Mouse (Mus musculus): ENCODE measurements around the gene Vcan. TPM values are rescaled to one million over a fixed set of nuclear protein-coding genes. Genes with fewer than 3 reads are reported as not detected.

Gene Vcan
- polyA plus RNA-seq, 1 experiment, result 23.9 TPM

GRCm38 (mm10) chr13:89683490-89683889, 58.8 kb downstream of the Vcan start:
- Histone ChIP-seq H3ac (ENCODE audit: control insufficient read depth, insufficient read length) (no peak overlapping the region), H3K36me3 (ENCODE audit: control insufficient read depth, insufficient read depth) (peaks cover 23% of the 10 kb centered on the region), H3K4me3 (no peak overlapping the region), H3K4me2 (ENCODE audit: low read depth) (no peak overlapping the region), H3K27me3 (ENCODE audit: control insufficient read depth, insufficient read depth, insufficient read length) (no peaks in the 10 kb centered on the region), H3K79me2 (ENCODE audit: control insufficient read depth, insufficient read depth) (no peaks in the 10 kb centered on the region)
- TF ChIP-seq MAX (IDR thresholded peaks at IDR 0.05; ENCODE audit: low read depth), result no peak
- TF ChIP-seq MYOD1 (IDR thresholded peaks at IDR 0.05; ENCODE audit: control insufficient read depth in 1 of 3, insufficient read length in 2 of 3, low read depth in 2 of 3), result no peak
- TF ChIP-seq POLR2AphosphoS2 (IDR thresholded peaks at IDR 0.05; ENCODE audit: insufficient read length, low read depth), result no peak
- no peak for TF ChIP-seq REST (IDR thresholded peaks at IDR 0.05; ENCODE audit: insufficient read depth, insufficient read length)
- TF ChIP-seq CEBPB (IDR thresholded peaks at IDR 0.05; ENCODE audit: insufficient read depth, poor library complexity, severe bottlenecking), result no peak
- no peak for TF ChIP-seq SRF (IDR thresholded peaks at IDR 0.05; ENCODE audit: control insufficient read depth, insufficient read length, low read depth)
- TF ChIP-seq USF1 (IDR thresholded peaks at IDR 0.05; ENCODE audit: low read depth), result no peak
- TF ChIP-seq TCF3 (IDR thresholded peaks at IDR 0.05; ENCODE audit: insufficient read length, low read depth), result no peak
- no peak for TF ChIP-seq TCF12 (IDR thresholded peaks at IDR 0.05; ENCODE audit: insufficient read depth, poor library complexity, severe bottlenecking)
- TF ChIP-seq POLR2A (IDR thresholded peaks at IDR 0.05; ENCODE audit: insufficient read length, low read depth), result no peak
- TF ChIP-seq MYOG (IDR thresholded peaks at IDR 0.05; ENCODE audit: control insufficient read depth in 1 of 3, insufficient read depth in 1 of 3, insufficient read length in 2 of 3, low read depth in 2 of 3), result no peak
- no peak for TF ChIP-seq E2F4 (IDR thresholded peaks at IDR 0.05; ENCODE audit: insufficient read depth)

GRCm38 (mm10) chr13:89682254-89682653, 60.1 kb downstream of the Vcan start:
- Histone ChIP-seq H3K36me3 (ENCODE audit: control insufficient read depth, insufficient read depth) (peaks cover 30% of the 10 kb centered on the region), H3K27me3 (ENCODE audit: control insufficient read depth, insufficient read depth, insufficient read length) (no peaks in the 10 kb centered on the region), H3K4me2 (ENCODE audit: low read depth) (no peak overlapping the region), H3K4me3 (no peak overlapping the region), H3K79me2 (ENCODE audit: control insufficient read depth, insufficient read depth) (no peaks in the 10 kb centered on the region), H3ac (ENCODE audit: control insufficient read depth, insufficient read length) (no peak overlapping the region)
- TF ChIP-seq E2F4 (IDR thresholded peaks at IDR 0.05; ENCODE audit: insufficient read depth), result no peak
- TF ChIP-seq POLR2A (IDR thresholded peaks at IDR 0.05; ENCODE audit: insufficient read length, low read depth), result no peak
- no peak for TF ChIP-seq TCF3 (IDR thresholded peaks at IDR 0.05; ENCODE audit: insufficient read length, low read depth)
- no peak for TF ChIP-seq REST (IDR thresholded peaks at IDR 0.05; ENCODE audit: insufficient read depth, insufficient read length)
- no peak for TF ChIP-seq MYOD1 (IDR thresholded peaks at IDR 0.05; ENCODE audit: control insufficient read depth in 1 of 3, insufficient read length in 2 of 3, low read depth in 2 of 3)

- peaks cover 41% of the 10 kb centered on the region for H3K36me3 ChIP-seq (ENCODE audit: control insufficient read depth, insufficient read depth)
Observed at GRCm38 (mm10) chr13:89679756-89680155, 62.6 kb downstream of the Vcan start.

GRCm38 (mm10) chr13:89670505-89670904, 71.8 kb downstream of the Vcan start:
- TF ChIP-seq TCF12 (IDR thresholded peaks at IDR 0.05; ENCODE audit: insufficient read depth, poor library complexity, severe bottlenecking), result no peak
- no peak for TF ChIP-seq POLR2A (IDR thresholded peaks at IDR 0.05; ENCODE audit: insufficient read length, low read depth)
- TF ChIP-seq CEBPB (IDR thresholded peaks at IDR 0.05; ENCODE audit: insufficient read depth, poor library complexity, severe bottlenecking), result no peak
- TF ChIP-seq MAX (IDR thresholded peaks at IDR 0.05; ENCODE audit: low read depth), result no peak
- Histone ChIP-seq H3K4me2 (ENCODE audit: low read depth) (peak overlapping the region; percentile 53), H3K79me2 (ENCODE audit: control insufficient read depth, insufficient read depth) (no peaks in the 10 kb centered on the region), H3K36me3 (ENCODE audit: control insufficient read depth, insufficient read depth) (peaks cover 30% of the 10 kb centered on the region), H3ac (ENCODE audit: control insufficient read depth, insufficient read length) (no peak overlapping the region), H3K4me3 (no peak overlapping the region), H3K27me3 (ENCODE audit: control insufficient read depth, insufficient read depth, insufficient read length) (no peaks in the 10 kb centered on the region)

More at GRCm38 (mm10) chr13:89679756-89680155, 62.6 kb downstream of the Vcan start:
- TF ChIP-seq POLR2A (IDR thresholded peaks at IDR 0.05; ENCODE audit: insufficient read length, low read depth), result no peak
- TF ChIP-seq E2F4 (IDR thresholded peaks at IDR 0.05; ENCODE audit: insufficient read depth), result no peak
- no peak for TF ChIP-seq MYOD1 (IDR thresholded peaks at IDR 0.05; ENCODE audit: control insufficient read depth in 1 of 3, insufficient read length in 2 of 3, low read depth in 2 of 3)
- no peak for TF ChIP-seq POLR2AphosphoS2 (IDR thresholded peaks at IDR 0.05; ENCODE audit: insufficient read length, low read depth)
- no peak for TF ChIP-seq CEBPB (IDR thresholded peaks at IDR 0.05; ENCODE audit: insufficient read depth, poor library complexity, severe bottlenecking)
- TF ChIP-seq REST (IDR thresholded peaks at IDR 0.05; ENCODE audit: insufficient read depth, insufficient read length), result no peak
- no peak for TF ChIP-seq MYOG (IDR thresholded peaks at IDR 0.05; ENCODE audit: control insufficient read depth in 1 of 3, insufficient read depth in 1 of 3, insufficient read length in 2 of 3, low read depth in 2 of 3)
- no peak for TF ChIP-seq SRF (IDR thresholded peaks at IDR 0.05; ENCODE audit: control insufficient read depth, insufficient read length, low read depth)
- no peak for TF ChIP-seq TCF3 (IDR thresholded peaks at IDR 0.05; ENCODE audit: insufficient read length, low read depth)
- no peak for TF ChIP-seq MAX (IDR thresholded peaks at IDR 0.05; ENCODE audit: low read depth)
- no peak overlapping the region for H3ac ChIP-seq (ENCODE audit: control insufficient read depth, insufficient read length)
- H3K27me3 ChIP-seq (ENCODE audit: control insufficient read depth, insufficient read depth, insufficient read length), result no peaks in the 10 kb centered on the region
- no peak overlapping the region for H3K4me3 ChIP-seq
- no peaks in the 10 kb centered on the region for H3K79me2 ChIP-seq (ENCODE audit: control insufficient read depth, insufficient read depth)
- no peak overlapping the region for H3K4me2 ChIP-seq (ENCODE audit: low read depth)

- TF ChIP-seq USF1 (IDR thresholded peaks at IDR 0.05; ENCODE audit: low read depth) (no peak), REST (IDR thresholded peaks at IDR 0.05; ENCODE audit: insufficient read depth, insufficient read length) (no peak), POLR2AphosphoS2 (IDR thresholded peaks at IDR 0.05; ENCODE audit: insufficient read length, low read depth) (no peak), E2F4 (IDR thresholded peaks at IDR 0.05; ENCODE audit: insufficient read depth) (no peak), MAX (IDR thresholded peaks at IDR 0.05; ENCODE audit: low read depth) (no peak), SRF (IDR thresholded peaks at IDR 0.05; ENCODE audit: control insufficient read depth, insufficient read length, low read depth) (no peak), TCF3 (IDR thresholded peaks at IDR 0.05; ENCODE audit: insufficient read length, low read depth) (no peak), POLR2A (IDR thresholded peaks at IDR 0.05; ENCODE audit: insufficient read length, low read depth) (no peak), TCF12 (IDR thresholded peaks at IDR 0.05; ENCODE audit: insufficient read depth, poor library complexity, severe bottlenecking) (no peak), MYOG (IDR thresholded peaks at IDR 0.05; ENCODE audit: control insufficient read depth in 1 of 3, insufficient read depth in 1 of 3, insufficient read length in 2 of 3, low read depth in 2 of 3) (no peak), MYOD1 (IDR thresholded peaks at IDR 0.05; ENCODE audit: control insufficient read depth in 1 of 3, insufficient read length in 2 of 3, low read depth in 2 of 3) (no peak), CEBPB (IDR thresholded peaks at IDR 0.05; ENCODE audit: insufficient read depth, poor library complexity, severe bottlenecking) (no peak)
- H3ac ChIP-seq (ENCODE audit: control insufficient read depth, insufficient read length), result no peak overlapping the region
- no peaks in the 10 kb centered on the region for H3K79me2 ChIP-seq (ENCODE audit: control insufficient read depth, insufficient read depth)
- no peaks in the 10 kb centered on the region for H3K27me3 ChIP-seq (ENCODE audit: control insufficient read depth, insufficient read depth, insufficient read length)
- H3K4me3 ChIP-seq, result no peak overlapping the region
- no peak overlapping the region for H3K4me2 ChIP-seq (ENCODE audit: low read depth)
- peaks cover 22% of the 10 kb centered on the region for H3K36me3 ChIP-seq (ENCODE audit: control insufficient read depth, insufficient read depth)
Observed at GRCm38 (mm10) chr13:89668981-89669880, 73.1 kb downstream of the Vcan start.

All from myocyte (in vitro differentiated cells).